Mouse (Mus musculus) embryonic fibroblast, embryonic 13.5 days (primary cell): ENCODE measurements around the gene Ptgdr. TPM values are rescaled to one million over a fixed set of nuclear protein-coding genes. Genes with fewer than 3 reads are reported as not detected.
"Not testable (repeated sequence)": the region's sequence is repeated elsewhere in the genome, so short reads cannot be mapped to it uniquely, and the experiment has no call there.

ENCODE experiments used
- H3K27ac ChIP-seq: 2 replicates; pipeline ENCODE4 v1.5.1; 2012; ENCODE audit warnings: low read length, control low read depth, inconsistent platforms; ENCODE audit not compliant: insufficient read depth
- H3K4me1 ChIP-seq: 2 replicates; pipeline ENCODE4 v1.6.1; 2011; ENCODE audit warnings: low read length; ENCODE audit not compliant: control insufficient read depth, insufficient read depth
- H3K4me3 ChIP-seq: 2 replicates; pipeline ENCODE4 v1.5.1; 2011; ENCODE audit warnings: mild to moderate bottlenecking, control low read depth, low read length; ENCODE audit not compliant: insufficient read depth
- CTCF ChIP-seq: IDR thresholded peaks from 2 replicates; pipeline ENCODE4 v1.5.1; 2011; ENCODE audit warnings: mild to moderate bottlenecking, control low read depth, low read length, moderate library complexity, borderline replicate concordance; ENCODE audit not compliant: insufficient read depth
- POLR2A ChIP-seq: IDR thresholded peaks from 2 replicates; pipeline ENCODE4 v1.6.1; 2011; ENCODE audit warnings: low read depth, mild to moderate bottlenecking, control low read depth, low read length, moderate library complexity
- polyA plus RNA-seq: library from polyadenylated mRNA; stranded (reverse); fragments of >200 nt; gene quantifications from 2 replicates; pipeline ENCODE4 v1.2.4, GENCODE M21; 2011; ENCODE audit warnings: low read depth; ENCODE audit not compliant: missing spikeins, insufficient read length

Gene Ptgdr
- polyA plus RNA-seq, 1 experiment, result not detected

DNA sequence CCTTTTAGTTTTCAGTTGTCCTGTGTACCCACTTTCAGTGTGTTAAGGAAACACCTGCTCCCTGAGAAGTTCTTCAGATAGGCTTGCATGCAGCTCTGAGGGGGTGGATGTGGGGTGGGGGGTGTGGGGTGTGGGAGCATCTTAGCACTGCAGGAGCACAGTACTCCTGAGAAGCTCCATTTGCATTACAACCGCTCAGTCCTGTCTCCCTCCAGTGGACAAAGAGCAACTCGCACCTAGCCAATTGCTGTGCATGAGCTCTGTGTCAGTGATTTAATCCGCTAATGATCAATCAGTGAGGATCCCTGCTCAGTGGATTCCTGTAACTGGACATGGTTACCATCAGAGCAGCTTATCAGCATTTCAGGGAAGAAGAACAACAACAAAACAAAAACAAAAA lies 8.5 kb downstream of the Ptgdr start:
- not testable (repeated sequence) for H3K27ac ChIP-seq, H3K4me3 ChIP-seq, H3K4me1 ChIP-seq
- TF ChIP-seq CTCF, result peak; percentile 4; the same call in 1 of the 2 replicates

DNA sequence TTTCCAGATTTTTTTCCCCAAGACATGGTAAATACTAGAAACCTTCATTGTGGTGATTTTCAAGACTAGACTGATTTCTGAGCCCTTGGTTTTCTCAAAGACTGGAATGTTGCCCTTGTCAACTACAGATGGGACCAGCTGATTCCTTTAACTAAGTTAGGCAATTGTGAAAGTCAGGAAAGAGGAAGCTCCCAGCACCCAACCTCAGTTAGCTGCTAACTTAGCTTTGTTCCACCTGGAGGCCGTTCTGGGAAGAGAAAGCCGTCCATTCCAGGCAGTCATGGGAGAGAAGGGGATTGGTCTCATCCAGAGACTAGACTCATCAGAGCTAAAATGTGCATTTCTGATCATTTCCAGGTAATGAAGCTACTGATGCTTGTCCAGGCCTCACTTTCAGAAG lies 11.4 kb downstream of the Ptgdr start:
- H3K4me1 ChIP-seq, result no peaks in the 10 kb centered on the region
- no peak overlapping the region for H3K4me3 ChIP-seq
- no peak overlapping the region for H3K27ac ChIP-seq
- TF ChIP-seq POLR2A (no peak), CTCF (no peak)

DNA sequence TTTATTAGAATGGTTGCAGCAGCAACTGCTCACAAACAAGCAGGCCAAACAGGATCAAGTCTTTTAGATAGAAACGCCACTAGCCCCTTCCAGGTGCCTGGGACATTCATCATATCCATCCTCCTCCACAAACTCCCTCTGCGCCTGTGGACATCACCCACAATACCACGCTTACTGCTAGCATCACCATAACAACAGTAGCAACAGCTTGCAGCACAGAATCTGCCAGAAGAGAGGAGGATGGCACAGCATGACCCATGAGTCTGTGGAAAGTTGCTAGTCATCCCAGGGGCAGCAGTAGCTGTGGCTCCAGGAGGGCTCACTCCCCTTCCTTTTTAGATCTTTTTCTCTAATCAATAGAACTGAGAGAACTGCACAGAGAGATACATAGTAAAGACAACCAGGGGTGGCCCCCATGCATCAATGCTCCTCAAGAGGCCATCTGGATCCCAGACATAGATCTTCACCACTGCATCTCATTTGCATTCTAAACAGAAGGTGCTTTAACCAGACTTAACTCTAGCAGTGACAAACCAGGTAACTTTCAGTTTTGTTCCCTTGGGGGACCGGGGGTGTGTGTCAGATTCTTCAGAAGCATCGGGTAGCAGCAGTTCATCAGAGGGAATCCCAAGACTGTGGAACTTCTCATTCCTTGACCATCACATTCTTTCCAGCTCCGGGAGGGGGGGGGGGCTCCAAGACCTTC lies 12.5 kb downstream of the Ptgdr start:
- Histone ChIP-seq H3K4me1 (no peaks in the 10 kb centered on the region), H3K4me3 (no peak overlapping the region), H3K27ac (no peak overlapping the region)
- TF ChIP-seq CTCF, result no peak
- TF ChIP-seq POLR2A, result no peak

DNA sequence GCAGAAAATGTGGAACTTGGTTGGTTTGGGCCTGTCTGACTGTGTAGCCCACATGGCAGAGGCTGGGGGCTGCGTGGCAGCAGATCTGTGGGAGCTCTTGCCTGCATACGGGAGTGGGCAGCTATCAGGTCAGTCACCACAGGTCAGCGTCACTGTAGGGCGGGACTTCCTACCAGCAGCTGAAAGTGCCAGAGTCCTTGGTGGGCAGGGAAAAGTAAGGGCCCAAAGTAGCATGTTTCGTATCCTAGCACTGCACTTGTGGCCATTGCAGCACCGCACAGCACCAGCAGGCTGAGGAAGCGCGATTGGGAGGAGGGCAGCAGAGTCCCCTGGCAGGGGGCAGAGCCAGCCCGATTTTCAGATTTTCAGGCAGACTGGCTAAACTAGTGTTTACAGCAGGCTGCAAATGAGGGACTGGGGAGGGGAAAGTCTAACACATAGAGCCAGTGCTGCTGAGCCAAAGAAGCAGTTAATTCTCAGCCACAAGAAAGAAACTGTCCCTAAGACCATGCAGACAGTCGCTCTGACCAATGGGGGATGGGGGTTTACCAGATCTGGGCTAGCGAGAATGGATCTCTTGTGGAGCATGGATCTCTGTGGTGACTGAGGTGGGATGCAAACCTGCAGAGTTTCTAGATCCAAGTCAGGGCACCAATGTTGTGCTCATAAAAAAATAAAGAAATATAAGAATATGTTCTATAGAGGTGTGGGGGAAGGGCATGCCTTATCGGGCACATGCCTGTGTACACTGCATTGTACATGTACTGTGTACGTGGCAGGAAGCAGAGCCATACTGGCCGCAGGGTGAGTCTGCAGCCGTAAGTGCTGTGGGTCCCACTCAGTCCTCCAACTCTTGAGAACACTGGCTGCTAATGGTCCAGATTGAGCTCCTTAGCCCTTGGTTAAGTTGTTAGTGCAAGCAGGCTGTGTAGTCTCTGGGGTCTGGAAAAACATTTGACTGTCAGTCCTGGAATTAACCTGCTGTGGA lies 15.1 kb downstream of the Ptgdr start:
- Histone ChIP-seq H3K27ac (no peak overlapping the region), H3K4me1 (no peaks in the 10 kb centered on the region), H3K4me3 (no peak overlapping the region)
- TF ChIP-seq POLR2A, result no peak
- TF ChIP-seq CTCF, result no peak

DNA sequence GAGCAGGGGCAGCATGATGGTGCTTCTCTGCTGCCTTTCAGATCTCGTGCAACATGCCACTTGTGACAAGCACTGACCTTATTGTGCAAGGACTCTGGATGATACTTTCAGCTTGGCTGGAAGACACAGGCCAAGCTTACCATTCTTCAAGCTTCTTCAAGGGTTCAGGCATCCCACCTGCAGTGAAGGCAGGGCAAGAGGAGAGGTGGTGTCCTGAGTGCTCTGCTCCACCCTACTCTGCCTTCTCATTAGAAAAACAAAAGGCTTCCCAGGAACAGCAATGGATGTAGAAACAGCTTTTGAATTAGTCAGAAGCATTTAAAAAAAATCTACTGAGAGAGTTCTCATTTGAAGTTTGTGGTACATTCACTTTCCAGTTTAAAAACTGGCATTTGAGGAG lies 20.5 kb downstream of the Ptgdr start:
- H3K4me3 ChIP-seq, result no peak overlapping the region
- no peaks in the 10 kb centered on the region for H3K4me1 ChIP-seq
- TF ChIP-seq POLR2A (no peak), CTCF (no peak)
- no peak overlapping the region for H3K27ac ChIP-seq

DNA sequence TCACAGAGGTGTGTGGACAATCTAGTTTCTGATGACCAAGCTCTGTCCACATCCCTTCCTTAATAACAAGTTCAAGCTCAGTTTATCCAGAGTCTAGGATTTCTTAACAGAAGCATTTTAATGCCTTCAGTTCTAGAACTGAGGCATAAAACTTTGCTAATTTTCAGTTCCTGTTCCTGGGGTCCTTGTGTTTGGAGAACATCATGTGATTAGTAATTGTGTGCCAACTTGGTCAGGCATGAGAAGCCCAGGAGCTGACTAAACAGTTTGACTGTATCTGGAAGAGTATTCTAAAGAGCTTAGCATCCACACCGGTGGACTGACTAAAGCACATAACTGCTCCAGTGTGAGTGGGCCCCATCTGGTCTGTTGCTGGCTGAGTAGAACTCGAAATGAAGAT lies 24.0 kb downstream of the Ptgdr start:
- TF ChIP-seq CTCF, result no peak
- no peak for TF ChIP-seq POLR2A
- Histone ChIP-seq H3K4me3 (no peak overlapping the region), H3K4me1 (no peaks in the 10 kb centered on the region), H3K27ac (no peak overlapping the region)

DNA sequence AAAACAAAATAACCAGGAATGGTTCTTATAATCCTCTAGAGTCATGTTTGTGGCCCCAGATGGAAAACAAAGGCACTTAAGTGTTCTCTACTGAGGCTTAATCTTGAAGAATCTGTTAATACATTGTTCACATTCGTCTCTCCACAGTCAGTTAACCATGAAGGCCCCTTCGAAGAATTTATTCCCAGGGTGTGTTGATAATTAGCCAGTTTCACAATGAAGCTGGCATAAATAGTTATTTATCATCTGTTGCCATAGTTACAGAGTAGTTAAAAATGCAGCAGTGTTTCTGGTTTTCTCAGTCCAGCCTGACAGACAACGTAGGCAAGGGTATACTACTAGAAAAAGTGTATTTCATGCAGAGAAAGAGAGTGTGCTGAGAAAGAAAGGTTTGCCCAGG lies 25.0 kb downstream of the Ptgdr start:
- H3K4me3 ChIP-seq, H3K4me1 ChIP-seq, H3K27ac ChIP-seq: not testable (repeated sequence)

DNA sequence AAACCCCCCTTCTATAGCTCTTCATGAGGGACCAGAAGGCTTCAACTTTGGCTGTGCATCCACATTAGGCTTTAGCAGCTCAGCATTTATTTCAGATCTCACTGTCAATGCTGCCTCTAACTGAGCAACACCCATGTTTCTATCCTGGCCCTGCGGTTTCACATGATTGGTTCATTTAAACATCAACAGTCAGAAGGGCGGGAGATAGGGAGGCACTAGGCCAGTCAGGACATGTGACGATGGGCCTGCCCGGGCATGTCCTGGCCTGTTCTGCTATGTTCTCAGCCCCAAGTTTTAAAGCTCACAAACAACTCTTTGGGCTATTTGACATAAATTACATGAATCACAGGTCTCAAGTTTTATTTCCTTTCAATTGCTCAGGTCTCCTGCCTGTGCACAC lies 26.1 kb downstream of the Ptgdr start:
- not testable (repeated sequence) for H3K4me1 ChIP-seq, H3K4me3 ChIP-seq, H3K27ac ChIP-seq

DNA sequence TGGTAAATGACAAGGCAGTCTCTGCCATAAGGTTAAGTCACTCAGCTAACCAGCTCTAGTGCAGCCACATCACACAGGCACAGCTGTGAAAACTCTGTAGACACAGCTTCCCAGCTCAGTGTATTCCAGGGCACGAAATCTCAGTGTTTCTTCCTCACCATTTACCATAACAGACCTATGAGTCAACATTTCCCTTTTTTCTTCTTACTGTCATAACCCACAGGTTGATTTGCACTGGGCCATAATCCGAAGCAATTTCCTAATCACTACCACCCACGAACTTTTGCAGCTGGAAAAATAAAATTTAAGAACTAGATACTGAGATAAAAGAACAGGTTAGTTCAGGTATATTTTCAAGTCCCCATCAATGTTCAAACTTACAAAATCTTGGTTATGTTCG lies 31.4 kb downstream of the Ptgdr start:
- no peak overlapping the region for H3K4me3 ChIP-seq
- TF ChIP-seq CTCF (no peak), POLR2A (no peak)
- H3K4me1 ChIP-seq, result no peaks in the 10 kb centered on the region
- H3K27ac ChIP-seq, result no peak overlapping the region

DNA sequence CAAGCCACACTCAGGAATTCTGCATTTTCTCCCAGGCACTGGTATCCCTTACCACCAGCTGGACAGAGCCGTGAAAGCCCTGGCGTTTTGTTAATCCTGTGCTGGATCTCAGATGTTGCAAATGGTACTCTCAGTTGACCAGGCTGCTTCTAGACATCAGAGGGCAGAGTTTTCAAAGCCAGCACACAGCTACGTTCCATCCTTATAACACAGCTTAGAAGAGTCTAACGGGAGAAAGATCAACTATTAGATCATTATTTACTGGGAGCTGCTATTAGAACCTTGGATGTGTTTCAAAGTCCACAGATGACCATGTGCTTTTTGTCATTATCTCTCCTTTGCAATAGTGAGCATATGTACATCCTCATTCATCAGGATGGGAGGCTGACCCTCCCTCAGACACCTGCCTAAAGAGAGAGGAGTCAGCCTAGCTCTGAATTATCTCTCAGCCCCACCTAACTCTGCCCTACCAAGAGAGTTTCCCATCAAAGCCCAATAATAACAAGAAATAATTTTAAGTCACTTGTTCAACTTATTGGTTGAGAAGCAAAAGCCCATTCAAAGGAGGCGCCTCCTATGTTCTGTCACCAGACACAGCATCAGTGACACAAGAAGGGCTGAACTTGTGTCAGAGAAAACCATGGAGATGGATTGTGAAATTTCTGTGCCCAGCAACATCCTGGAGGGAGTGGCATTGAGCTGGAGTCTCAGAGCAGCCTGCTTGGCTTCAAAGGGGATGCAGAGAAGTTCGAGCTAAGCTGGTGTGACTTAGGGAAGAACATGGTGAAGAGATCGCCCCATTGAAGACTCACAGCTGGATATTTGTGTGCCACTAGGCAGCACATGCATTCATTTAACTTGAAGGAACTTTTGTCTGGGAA lies 37.8 kb downstream of the Ptgdr start:
- H3K27ac ChIP-seq, result no peak overlapping the region
- no peak overlapping the region for H3K4me3 ChIP-seq
- TF ChIP-seq CTCF (no peak), POLR2A (no peak)
- no peaks in the 10 kb centered on the region for H3K4me1 ChIP-seq

DNA sequence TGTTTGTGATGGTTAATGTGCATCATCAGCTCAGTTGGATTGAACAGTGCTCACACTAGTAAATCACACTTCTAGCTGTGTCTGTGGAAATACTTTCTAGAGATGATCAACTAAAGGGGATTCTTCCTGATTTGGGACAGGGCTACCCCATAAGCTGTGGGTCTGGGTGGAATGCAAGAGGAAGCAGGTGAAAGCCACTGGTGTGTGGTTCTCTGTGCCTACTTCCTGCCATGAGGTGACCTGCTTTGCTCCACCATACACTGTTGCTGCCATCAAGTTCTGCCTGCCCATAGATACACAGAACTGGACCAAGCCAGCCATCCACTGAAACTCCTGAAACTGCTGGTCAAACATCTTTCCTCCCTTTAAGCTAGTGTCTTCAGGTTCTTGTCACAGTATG lies 46.0 kb downstream of the Ptgdr start:
- H3K27ac ChIP-seq, H3K4me3 ChIP-seq, H3K4me1 ChIP-seq: not testable (repeated sequence)
